Mouse (Mus musculus): ENCODE results near the gene Ctsll3. TPM values are rescaled to one million over a fixed set of nuclear protein-coding genes. Genes with fewer than 3 reads are reported as not detected.

The Ctsll3 gene
- total RNA-seq (2023): not detected

DNA sequence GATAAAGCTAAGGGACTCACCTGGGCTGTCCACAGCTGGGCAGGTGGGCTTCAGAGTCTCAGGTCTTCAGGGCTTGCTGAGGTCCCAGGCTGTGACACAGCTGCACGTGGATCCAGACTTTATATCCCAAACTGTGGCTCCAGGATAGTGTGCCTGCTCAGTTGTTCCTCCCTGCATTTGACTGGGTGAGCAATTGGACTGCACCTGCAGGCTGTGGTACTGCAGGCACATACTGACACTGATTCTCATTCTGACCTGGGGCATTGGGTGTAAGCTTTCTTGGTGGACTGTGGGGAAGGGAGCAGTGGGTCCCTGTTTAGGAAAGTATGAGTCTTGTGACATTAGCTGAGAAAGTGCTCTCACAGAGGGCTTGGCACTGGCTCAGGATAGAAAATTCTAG, at the start of gene Ctsll3:
Gene Ctsll3, minus strand, starts transcription at position 101 of the 400 bp plus-strand sequence.

DNA sequence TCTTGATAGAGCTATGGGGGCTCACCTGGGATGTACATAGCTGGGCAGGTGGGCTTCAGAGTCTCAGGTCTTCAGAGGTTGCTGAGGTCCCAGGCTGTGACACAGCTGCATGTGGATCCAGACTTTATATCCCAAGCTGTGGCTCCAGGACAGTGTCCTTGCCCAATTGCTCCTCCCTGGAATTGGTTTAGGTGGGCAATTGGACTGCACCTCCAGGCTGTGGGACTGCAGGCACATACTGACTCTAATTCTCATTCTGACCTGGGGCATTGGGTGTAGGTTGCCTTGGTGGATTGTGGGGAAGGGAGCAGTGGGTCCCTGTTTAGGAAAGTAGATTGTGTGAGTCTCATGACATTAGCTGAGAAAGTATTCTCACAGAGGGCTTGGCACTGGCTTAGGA, 16.4 kb downstream of the Ctsll3 start, which contains the start of gene BC051665:
Gene BC051665, minus strand, starts transcription at position 101 of the 400 bp plus-strand sequence.

Other genes starting within 250 kb of the Ctsll3 start
- 10 to 100 TPM; 15.5 to 20.4 TPM for gene Dapk1, start 200.9 kb downstream of the Ctsll3 start, total RNA-seq (2023)
- gene BC051665, start 16.5 kb downstream of the Ctsll3 start, total RNA-seq (2023): not detected
- gene 4930486L24Rik, start 61.6 kb upstream of the Ctsll3 start, total RNA-seq (2023): not detected
- gene Gm49392, start 94.0 kb upstream of the Ctsll3 start, total RNA-seq (2023): not detected
- under 1 TPM in 1 of 2 experiments, not detected in 1; 0.46 TPM for gene Ctla2b, start 94.6 kb upstream of the Ctsll3 start, total RNA-seq (2023)
- not detected for gene Tpbpb, start 102.0 kb upstream of the Ctsll3 start, total RNA-seq (2023)
- not detected for gene Gm49393, start 132.7 kb upstream of the Ctsll3 start, total RNA-seq (2023)
- gene Gm49391, start 133.7 kb upstream of the Ctsll3 start, total RNA-seq (2023): not detected
- 1 to 10 TPM in 1 of 2 experiments, under 1 TPM in 1; 0.71 to 1.8 TPM for gene Ctla2a, start 133.8 kb upstream of the Ctsll3 start, total RNA-seq (2023)
- not detected for gene Tpbpa, start 139.1 kb upstream of the Ctsll3 start, total RNA-seq (2023)
- not detected for gene Ctsj, start 203.1 kb upstream of the Ctsll3 start, total RNA-seq (2023)
- gene Ctsq, start 237.8 kb upstream of the Ctsll3 start, total RNA-seq (2023): not detected

Data from neutrophil, adult 59 days (primary cell).